Mouse (Mus musculus): ENCODE results near the gene Apoc3.

The Apoc3 gene

GRCm38 (mm10) chr9:46194809-46195208, 40.6 kb downstream of the Apoc3 start:
- DNase-seq (ENCODE audit: low spot score in 2 of 2) = no peak

- DNase-seq (ENCODE audit: low spot score in 2 of 2) = no peak
Observed at GRCm38 (mm10) chr9:46192642-46193041, 42.8 kb downstream of the Apoc3 start.

- no peak for DNase-seq (ENCODE audit: low spot score in 2 of 2)
Observed at GRCm38 (mm10) chr9:46191644-46192043, 43.8 kb downstream of the Apoc3 start.

GRCm38 (mm10) chr9:46191234-46191633, 44.2 kb downstream of the Apoc3 start:
- no peak for DNase-seq (ENCODE audit: low spot score in 2 of 2)

- no peak for DNase-seq (ENCODE audit: low spot score in 2 of 2)
Observed at GRCm38 (mm10) chr9:46189381-46189780, 46.1 kb downstream of the Apoc3 start.

- DNase-seq (ENCODE audit: low spot score in 2 of 2) = no peak
Observed at GRCm38 (mm10) chr9:46188956-46189355, 46.5 kb downstream of the Apoc3 start.

GRCm38 (mm10) chr9:46188370-46188769, 47.1 kb downstream of the Apoc3 start:
- DNase-seq (ENCODE audit: low spot score in 2 of 2) = no peak

GRCm38 (mm10) chr9:46186387-46186786, 49.0 kb downstream of the Apoc3 start:
- no peak for DNase-seq (ENCODE audit: low spot score in 2 of 2)

GRCm38 (mm10) chr9:46185191-46185590, 50.2 kb downstream of the Apoc3 start:
- no peak for DNase-seq (ENCODE audit: low spot score in 2 of 2)

- no peak for DNase-seq (ENCODE audit: low spot score in 2 of 2)
Observed at GRCm38 (mm10) chr9:46184542-46184941, 50.9 kb downstream of the Apoc3 start.
